Mouse (Mus musculus) limb, embryonic 12.5 days (tissue): ENCODE data around the gene Ddah1. TPM values are rescaled to one million over a fixed set of nuclear protein-coding genes. Genes with fewer than 3 reads are reported as not detected.

Experiments used
- ATAC-seq: fragments of 200-750 bp; cut with Nextera tagmentation; 2 replicates; pipeline ENCODE4 v1.8.0; 2017; ENCODE audit warnings: low read depth, moderate TSS enrichment; ENCODE audit not compliant: insufficient number of reproducible peaks, insufficient read depth, low FRiP score, low TSS enrichment
- H3K27ac ChIP-seq: fragments of 300-500 bp; sonication (generic); 2 replicates; pipeline ENCODE4 v1.5.1; 2016; ENCODE audit warnings: mild to moderate bottlenecking, moderate library complexity
- H3K27me3 ChIP-seq: fragments of 300-500 bp; sonication (generic); 2 replicates; pipeline ENCODE4 v1.6.1; 2016; ENCODE audit warnings: mild to moderate bottlenecking, moderate library complexity
- H3K36me3 ChIP-seq: fragments of 300-500 bp; sonication (generic); 2 replicates; pipeline ENCODE4 v1.6.1; 2016; ENCODE audit warnings: mild to moderate bottlenecking, moderate library complexity
- H3K4me1 ChIP-seq: fragments of 300-500 bp; sonication (generic); replicated peaks from 2 replicates; pipeline ENCODE4 v1.6.1; 2016
- H3K4me2 ChIP-seq: fragments of 300-500 bp; sonication (generic); 2 replicates; pipeline ENCODE4 v1.6.1; 2016; ENCODE audit warnings: mild to moderate bottlenecking, moderate library complexity
- H3K4me3 ChIP-seq: fragments of 300-500 bp; sonication (generic); replicated peaks from 2 replicates; pipeline ENCODE4 v1.5.1; 2016; ENCODE audit warnings: mild to moderate bottlenecking
- H3K9ac ChIP-seq: fragments of 300-500 bp; sonication (generic); replicated peaks from 2 replicates; pipeline ENCODE4 v1.6.1; 2016; ENCODE audit warnings: mild to moderate bottlenecking, moderate library complexity
- H3K9me3 ChIP-seq: fragments of 300-500 bp; sonication (generic); 2 replicates; pipeline ENCODE4 v1.6.1; 2016; ENCODE audit warnings: mild to moderate bottlenecking, moderate library complexity
- WGBS: fragments of 180-500 bp; shearing (Covaris S2); methylation state at CpG from one replicate; pipeline ENCODE4 v1.1.7; 2016; 5-methylcytosine and 5-hydroxymethylcytosine counted together
- polyA plus RNA-seq: library from polyadenylated mRNA; unstranded; fragments of >200 nt; fragmentation: Nextera tagmentation; extraction: Ambion mirVana; gene quantifications from 2 replicates; pipeline ENCODE4 v1.2.1, GENCODE M21; 2016

The Ddah1 gene
- polyA plus RNA-seq, 1 experiment from 2014 or later = 21.7 TPM

DNA sequence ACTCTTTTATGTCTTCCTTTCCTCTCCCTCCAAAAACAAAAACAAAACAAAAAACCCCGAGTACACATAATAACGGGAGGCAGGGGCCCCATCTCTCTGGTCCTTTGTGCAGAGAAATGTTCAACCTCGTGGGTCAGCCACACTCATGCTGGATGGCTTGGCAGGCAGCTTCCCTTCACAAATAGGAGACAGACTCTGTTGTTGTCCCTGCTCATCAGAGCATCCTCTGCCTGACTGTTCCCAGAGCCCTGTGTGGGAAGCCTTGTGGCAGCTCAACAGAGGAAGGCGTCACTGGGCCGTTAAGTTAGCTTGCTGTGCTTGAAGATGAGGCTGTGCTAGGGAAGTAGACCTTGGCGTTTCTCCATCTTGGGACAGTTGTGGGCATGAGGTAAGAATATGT lies 58.8 kb downstream of the Ddah1 start:
- peaks cover 6% of the 10 kb centered on the region for H3K9me3 ChIP-seq
- H3K4me3 ChIP-seq = no peak overlapping the region
- H3K36me3 ChIP-seq = no peaks in the 10 kb centered on the region
- no peak for ATAC-seq
- no peaks in the 10 kb centered on the region for H3K4me1 ChIP-seq
- no peak overlapping the region for H3K27ac ChIP-seq
- no peak overlapping the region for H3K9ac ChIP-seq
- no peak overlapping the region for H3K4me2 ChIP-seq
- no peaks in the 10 kb centered on the region for H3K27me3 ChIP-seq
- WGBS = 74% methylated on average over 6 of the region's 6 CpGs

GRCm38 (mm10) chr3:145820439-145820838 lies 62.0 kb downstream of the Ddah1 start:
- H3K4me2 ChIP-seq = no peak overlapping the region
- 82% methylated on average over 2 of the region's 2 CpGs for WGBS

DNA sequence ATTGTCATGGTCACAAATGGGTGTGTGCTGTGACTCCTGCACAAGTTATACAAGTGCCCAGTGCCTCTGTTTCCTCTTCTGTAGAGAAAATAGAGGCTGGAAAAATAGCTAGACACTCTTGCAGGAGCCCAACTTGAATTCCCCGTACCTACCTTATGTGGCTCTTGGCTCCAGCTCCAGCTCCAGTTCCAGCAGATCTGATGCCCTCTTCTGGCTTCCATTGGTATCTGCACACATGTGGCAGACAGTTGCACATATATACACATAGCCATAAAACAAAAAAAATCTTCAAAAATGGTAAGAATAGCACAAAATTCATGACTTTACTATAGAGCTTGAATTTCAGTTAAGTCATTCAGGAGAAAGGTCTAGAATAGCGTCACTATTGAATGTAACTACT lies 62.5 kb downstream of the Ddah1 start:
- H3K9me3 ChIP-seq = peaks cover 6% of the 10 kb centered on the region
- H3K27me3 ChIP-seq = no peaks in the 10 kb centered on the region
- ATAC-seq = no peak
- no peak overlapping the region for H3K27ac ChIP-seq
- H3K9ac ChIP-seq = no peak overlapping the region
- no peaks in the 10 kb centered on the region for H3K36me3 ChIP-seq
- 87% methylated on average over 2 of the region's 2 CpGs for WGBS
- H3K4me2 ChIP-seq = no peak overlapping the region
- H3K4me3 ChIP-seq = no peak overlapping the region
- no peaks in the 10 kb centered on the region; the same call in 1 of the 2 replicates for H3K4me1 ChIP-seq

More at GRCm38 (mm10) chr3:145820439-145820838, 62.0 kb downstream of the Ddah1 start:
- Histone ChIP-seq H3K9ac (no peak overlapping the region), H3K4me3 (no peak overlapping the region), H3K4me1 (no peaks in the 10 kb centered on the region; the same call in 1 of the 2 replicates), H3K9me3 (peaks cover 6% of the 10 kb centered on the region), H3K27me3 (no peaks in the 10 kb centered on the region), H3K36me3 (no peaks in the 10 kb centered on the region), H3K27ac (no peak overlapping the region)
- ATAC-seq = no peak

- no peak for ATAC-seq
- no peaks in the 10 kb centered on the region for H3K27me3 ChIP-seq
- H3K27ac ChIP-seq = no peak overlapping the region
- H3K9me3 ChIP-seq = peaks cover 6% of the 10 kb centered on the region
- H3K4me2 ChIP-seq = no peak overlapping the region
- no peaks in the 10 kb centered on the region for H3K36me3 ChIP-seq
- H3K9ac ChIP-seq = no peak overlapping the region
- 84% methylated on average over 4 of the region's 4 CpGs for WGBS
- peaks cover 9% of the 10 kb centered on the region for H3K4me1 ChIP-seq
- H3K4me3 ChIP-seq = no peak overlapping the region
Measured at GRCm38 (mm10) chr3:145822201-145822600, 63.7 kb downstream of the Ddah1 start.

- no peak for ATAC-seq
- Histone ChIP-seq H3K4me1 (peaks cover 17% of the 10 kb centered on the region), H3K27me3 (no peaks in the 10 kb centered on the region), H3K4me3 (no peak overlapping the region), H3K27ac (no peak overlapping the region), H3K9ac (no peak overlapping the region), H3K9me3 (peaks cover 6% of the 10 kb centered on the region), H3K4me2 (no peak overlapping the region), H3K36me3 (no peaks in the 10 kb centered on the region)
- 82% methylated on average over 4 of the region's 4 CpGs for WGBS
Measured at GRCm38 (mm10) chr3:145823661-145824060, 65.2 kb downstream of the Ddah1 start.

DNA sequence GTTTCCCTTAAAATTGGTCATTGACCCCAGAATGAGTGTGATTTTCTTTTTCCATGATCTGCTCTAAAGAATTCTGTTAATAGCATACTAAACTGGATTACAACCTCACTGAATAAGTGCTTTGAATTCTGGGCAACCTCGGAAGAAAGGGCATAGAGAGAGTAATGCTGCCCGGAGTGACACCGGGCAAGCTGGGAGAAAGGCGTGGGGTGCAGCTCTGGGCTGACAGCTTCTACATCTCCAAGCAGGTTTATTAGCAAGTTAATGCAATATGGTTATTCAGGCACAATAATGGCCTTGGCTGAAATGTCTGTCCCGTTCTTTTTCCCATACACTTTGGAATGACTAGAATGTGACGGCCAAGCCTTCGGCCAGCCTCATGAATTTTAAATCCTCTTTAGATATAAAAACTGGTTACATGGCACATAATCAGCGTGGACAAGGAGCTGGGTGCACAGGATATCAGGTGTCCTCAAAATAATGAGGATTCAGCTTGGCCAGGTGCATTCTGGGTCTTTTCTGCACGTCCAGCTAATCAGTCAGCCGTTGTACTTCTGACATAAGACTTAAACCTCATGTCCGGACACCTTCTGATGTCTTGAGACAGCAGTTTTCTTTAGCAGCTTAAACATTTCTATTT lies 67.1 kb downstream of the Ddah1 start:
- 75% methylated on average over 11 of the region's 11 CpGs for WGBS
- H3K4me1 ChIP-seq = peaks cover 17% of the 10 kb centered on the region
- no peaks in the 10 kb centered on the region for H3K36me3 ChIP-seq
- no peak for ATAC-seq
- no peak overlapping the region for H3K4me2 ChIP-seq
- H3K27me3 ChIP-seq = no peaks in the 10 kb centered on the region
- H3K27ac ChIP-seq = no peak overlapping the region
- H3K4me3 ChIP-seq = no peak overlapping the region
- peaks cover 6% of the 10 kb centered on the region for H3K9me3 ChIP-seq
- H3K9ac ChIP-seq = no peak overlapping the region

DNA sequence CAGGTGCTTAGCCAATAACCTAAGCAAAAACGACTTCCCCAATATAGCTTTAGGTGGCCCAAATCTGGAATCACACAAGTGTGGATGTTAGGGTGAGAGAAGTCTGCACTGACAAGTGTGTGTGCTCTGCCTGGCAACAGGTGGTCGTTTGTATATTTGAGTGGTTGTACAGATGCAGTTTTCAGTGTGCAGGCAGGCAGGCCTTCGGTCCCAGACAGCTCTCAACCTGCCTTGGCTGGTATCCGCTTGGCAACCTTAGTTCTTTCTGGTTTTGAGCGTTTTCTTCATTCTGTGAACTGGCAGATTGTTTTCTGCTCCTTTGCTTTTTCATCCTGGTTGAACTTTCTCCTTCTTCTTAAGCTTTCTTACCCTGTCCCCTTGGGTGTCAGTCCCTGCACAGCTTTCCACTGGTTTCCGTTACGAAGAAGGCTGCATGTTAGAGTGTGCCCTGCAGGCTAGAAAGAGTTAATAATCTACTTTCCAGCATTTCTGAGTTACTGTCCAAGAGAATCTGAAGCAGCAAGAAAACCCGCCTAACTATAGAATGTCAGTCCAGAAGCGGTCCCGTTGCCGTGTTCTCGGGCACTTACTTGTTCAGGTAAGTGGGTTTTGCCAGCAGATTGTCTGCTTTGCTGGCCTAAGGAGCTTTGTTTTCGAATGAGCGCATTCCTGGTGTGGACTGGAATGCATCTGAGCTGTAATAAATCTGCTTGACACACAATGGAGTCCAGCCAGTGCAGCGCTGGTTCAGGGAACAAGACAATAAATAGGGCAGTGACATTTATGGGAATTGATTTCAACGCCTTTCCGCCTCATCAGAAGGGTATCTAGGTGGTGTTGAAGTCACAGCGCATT lies 68.9 kb downstream of the Ddah1 start:
- H3K9me3 ChIP-seq = no peaks in the 10 kb centered on the region
- H3K4me3 ChIP-seq = no peak overlapping the region
- peak overlapping the region; percentile 34 for H3K4me2 ChIP-seq
- WGBS = 30% methylated on average over 18 of the region's 18 CpGs
- no peaks in the 10 kb centered on the region for H3K36me3 ChIP-seq
- ATAC-seq = no peak
- H3K27ac ChIP-seq = peak overlapping the region; percentile 32
- no peaks in the 10 kb centered on the region for H3K27me3 ChIP-seq
- no peak overlapping the region for H3K9ac ChIP-seq
- peaks cover 17% of the 10 kb centered on the region for H3K4me1 ChIP-seq

DNA sequence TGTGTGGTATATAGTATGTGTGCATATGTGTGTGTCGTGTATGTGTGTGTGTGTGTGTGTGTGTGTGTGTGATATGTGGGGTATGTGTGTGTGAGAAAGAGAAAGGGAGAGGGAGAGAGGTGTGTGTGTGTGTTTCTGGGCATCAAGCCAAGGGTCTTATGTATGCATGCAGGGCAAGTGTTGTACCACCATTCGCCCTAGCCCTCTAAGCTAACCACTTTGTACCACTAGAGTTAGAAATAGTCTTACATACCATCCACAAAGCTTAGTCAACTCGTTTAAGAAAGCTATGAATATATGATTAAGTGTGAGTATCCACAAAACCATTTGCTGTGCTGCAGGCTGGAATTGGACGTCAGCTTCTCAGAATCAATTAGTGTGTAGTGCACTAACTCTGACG lies 70.4 kb downstream of the Ddah1 start:
- H3K4me3 ChIP-seq = no peak overlapping the region
- no peak overlapping the region for H3K4me2 ChIP-seq
- WGBS = 67% methylated on average over 5 of the region's 5 CpGs
- no peak for ATAC-seq
- H3K36me3 ChIP-seq = no peaks in the 10 kb centered on the region
- H3K9ac ChIP-seq = no peak overlapping the region
- no peak overlapping the region for H3K27ac ChIP-seq
- no peaks in the 10 kb centered on the region for H3K9me3 ChIP-seq
- H3K4me1 ChIP-seq = peaks cover 17% of the 10 kb centered on the region
- H3K27me3 ChIP-seq = no peaks in the 10 kb centered on the region

GRCm38 (mm10) chr3:145833948-145834538 lies 75.6 kb downstream of the Ddah1 start:
- Histone ChIP-seq H3K27me3 (no peaks in the 10 kb centered on the region), H3K9me3 (no peaks in the 10 kb centered on the region), H3K4me2 (no peak overlapping the region), H3K36me3 (no peaks in the 10 kb centered on the region), H3K4me3 (no peak overlapping the region), H3K27ac (no peak overlapping the region), H3K4me1 (no peaks in the 10 kb centered on the region), H3K9ac (no peak overlapping the region)
- 59% methylated on average over 8 of the region's 8 CpGs for WGBS
- no peak for ATAC-seq

- H3K27ac ChIP-seq = no peak overlapping the region
- no peak for ATAC-seq
- H3K4me1 ChIP-seq = 0 out of 2 replicates have a peak, but pooled peaks cover 3% of the 10 kb centered on the region
- no peak overlapping the region for H3K4me3 ChIP-seq
- no peak overlapping the region for H3K9ac ChIP-seq
- no peak overlapping the region for H3K4me2 ChIP-seq
- H3K27me3 ChIP-seq = no peaks in the 10 kb centered on the region
- H3K36me3 ChIP-seq = no peaks in the 10 kb centered on the region
- H3K9me3 ChIP-seq = no peaks in the 10 kb centered on the region
Measured at GRCm38 (mm10) chr3:145838281-145838680, 79.8 kb downstream of the Ddah1 start.

DNA sequence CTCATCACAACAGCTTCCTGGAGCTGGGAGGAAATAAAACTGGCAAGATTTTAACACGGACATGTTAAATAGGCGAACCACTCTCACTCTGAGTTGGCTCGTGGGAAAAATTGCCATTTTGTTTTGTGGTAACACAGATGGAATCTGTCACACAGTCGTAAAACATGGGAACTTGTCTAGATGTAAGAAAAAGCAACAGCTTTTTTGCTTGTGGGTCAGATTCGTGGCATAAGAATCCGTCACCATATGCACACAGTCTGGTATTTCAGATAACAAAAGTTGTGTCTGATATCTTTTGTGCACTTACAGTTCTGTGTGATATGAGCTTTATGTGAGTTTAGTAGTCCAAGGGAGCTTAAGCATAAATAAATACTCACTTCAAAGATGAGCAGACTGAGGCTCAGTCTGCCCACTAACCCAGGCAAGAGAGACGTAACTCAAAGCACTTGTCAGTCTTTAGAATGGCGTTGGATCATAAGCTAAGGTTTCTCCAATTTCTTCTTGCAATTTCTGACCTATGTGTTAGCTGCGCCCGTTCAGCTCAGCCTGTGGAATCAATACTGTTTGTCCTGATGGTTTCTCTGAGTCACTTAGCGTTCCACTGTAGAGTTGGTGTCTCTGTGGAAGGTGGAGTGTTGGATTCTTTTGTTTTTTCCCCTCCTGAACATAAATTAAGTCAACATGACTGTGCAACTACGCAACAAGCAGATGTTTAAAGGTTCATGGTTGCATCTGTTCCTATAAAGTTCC lies 83.7 kb downstream of the Ddah1 start:
- no peaks in the 10 kb centered on the region for H3K36me3 ChIP-seq
- no peak for ATAC-seq
- H3K27me3 ChIP-seq = no peaks in the 10 kb centered on the region
- WGBS = 74% methylated on average over 12 of the region's 12 CpGs
- H3K4me2 ChIP-seq = no peak overlapping the region
- no peaks in the 10 kb centered on the region for H3K9me3 ChIP-seq
- no peak overlapping the region for H3K4me3 ChIP-seq
- H3K4me1 ChIP-seq = 0 out of 2 replicates have a peak, but pooled peaks cover 3% of the 10 kb centered on the region
- no peak overlapping the region for H3K27ac ChIP-seq
- H3K9ac ChIP-seq = no peak overlapping the region
